Mouse (Mus musculus) right cerebral cortex, postnatal 10 days (tissue): ENCODE measurements around the gene Car15.

Experiments
- DNase-seq, 2 experiments: peaks; one replicate each; pipeline ENCODE4 v3.0.0; 2021; ENCODE audit warnings: low spot score in 2 of 2

Gene Car15

GRCm38 (mm10) chr16:17838051-17838450, at the start of gene Car15:
Gene Car15 (minus strand): TSS chr16:17838364.
- DNase-seq: no peak

GRCm38 (mm10) chr16:17884116-17884515, 46.0 kb upstream of the Car15 start:
- no peak for DNase-seq

GRCm38 (mm10) chr16:17882196-17882595, 44.0 kb upstream of the Car15 start:
- DNase-seq: no peak

- DNase-seq: no peak
These were observed 41.4 kb upstream of the Car15 start for GRCm38 (mm10) chr16:17879571-17879970.

GRCm38 (mm10) chr16:17876096-17876495, 37.9 kb upstream of the Car15 start:
- no peak for DNase-seq

- DNase-seq: no peak
These were observed 37.0 kb upstream of the Car15 start for GRCm38 (mm10) chr16:17875174-17875573.

GRCm38 (mm10) chr16:17872995-17873394, 34.8 kb upstream of the Car15 start:
- DNase-seq: no peak

GRCm38 (mm10) chr16:17871248-17871647, 33.1 kb upstream of the Car15 start:
- DNase-seq: no peak

GRCm38 (mm10) chr16:17865770-17866169, 27.6 kb upstream of the Car15 start:
- no peak for DNase-seq

GRCm38 (mm10) chr16:17865293-17865692, 27.1 kb upstream of the Car15 start:
- DNase-seq: no peak

GRCm38 (mm10) chr16:17858592-17858991, 20.4 kb upstream of the Car15 start:
- no peak for DNase-seq

- no peak for DNase-seq
These were observed 19.0 kb upstream of the Car15 start for GRCm38 (mm10) chr16:17857157-17857556.

GRCm38 (mm10) chr16:17853263-17853662, 15.1 kb upstream of the Car15 start:
- no peak for DNase-seq

GRCm38 (mm10) chr16:17851860-17852259, 13.7 kb upstream of the Car15 start:
- DNase-seq: no peak

GRCm38 (mm10) chr16:17851331-17851730, 13.2 kb upstream of the Car15 start:
- DNase-seq: no peak

GRCm38 (mm10) chr16:17849486-17849885, 11.3 kb upstream of the Car15 start:
- no peak for DNase-seq

GRCm38 (mm10) chr16:17848928-17849327, 10.8 kb upstream of the Car15 start:
- DNase-seq: peak in 1 of 2 experiments; percentile 54

- no peak for DNase-seq
These were observed 10.3 kb upstream of the Car15 start for GRCm38 (mm10) chr16:17848431-17848830.

GRCm38 (mm10) chr16:17843701-17844365, 5.7 kb upstream of the Car15 start:
- DNase-seq: no peak

- DNase-seq: no peak
These were observed 4.3 kb upstream of the Car15 start for GRCm38 (mm10) chr16:17842437-17842836.

- DNase-seq: no peak
These were observed 1.8 kb upstream of the Car15 start for GRCm38 (mm10) chr16:17839976-17840375.

GRCm38 (mm10) chr16:17835481-17835880, 2.7 kb downstream of the Car15 start:
- DNase-seq: peak; percentile 44 to 67

- no peak for DNase-seq
These were observed 3.6 kb downstream of the Car15 start for GRCm38 (mm10) chr16:17834543-17834942.
